Mouse (Mus musculus) left cerebral cortex, adult 2 months (tissue): ENCODE measurements at regions not wholly inside any gene's neighbourhood (a gene's known extent, or its start where the extent isn't known, plus 50 kb on each side); places are given as distances from the start of the nearest gene placed in this dataset.

ENCODE experiments used
- DNase-seq, 2 experiments: peaks; one replicate each; pipeline ENCODE4 v3.0.0; 2021 to 2022; ENCODE audit warnings: low spot score in 2 of 2, mixed read lengths in 1 of 2; ENCODE audit errors: extremely low spot score in 1 of 2
- H3K27ac ChIP-seq: fragments of 200-600 bp; 2 replicates; pipeline ENCODE4 v1.8.1; 2022
- H3K4me3 ChIP-seq: fragments of 200-600 bp; 2 replicates; pipeline ENCODE4 v1.8.1; 2022
- CTCF ChIP-seq: fragments of 200-600 bp; IDR thresholded peaks from 2 replicates; pipeline ENCODE4 v1.8.1; 2022; ENCODE audit warnings: antibody characterized with exemption, mild to moderate bottlenecking, moderate library complexity
- intact Hi-C: fragments of 180-260 bp; cut with DNase I; formaldehyde crosslinking; loops from one replicate; pipeline ENCODE4 v1.15.1; 2025

- intact Hi-C loops = no loop called here
- Histone ChIP-seq H3K4me3 (no peak overlapping the region), H3K27ac (no peak overlapping the region)
- TF ChIP-seq CTCF = no peak
- no peak for DNase-seq
Observed at GRCm38 (mm10) chr17:44422865-44423264, 234.5 kb downstream of the Clic5 start.

DNA sequence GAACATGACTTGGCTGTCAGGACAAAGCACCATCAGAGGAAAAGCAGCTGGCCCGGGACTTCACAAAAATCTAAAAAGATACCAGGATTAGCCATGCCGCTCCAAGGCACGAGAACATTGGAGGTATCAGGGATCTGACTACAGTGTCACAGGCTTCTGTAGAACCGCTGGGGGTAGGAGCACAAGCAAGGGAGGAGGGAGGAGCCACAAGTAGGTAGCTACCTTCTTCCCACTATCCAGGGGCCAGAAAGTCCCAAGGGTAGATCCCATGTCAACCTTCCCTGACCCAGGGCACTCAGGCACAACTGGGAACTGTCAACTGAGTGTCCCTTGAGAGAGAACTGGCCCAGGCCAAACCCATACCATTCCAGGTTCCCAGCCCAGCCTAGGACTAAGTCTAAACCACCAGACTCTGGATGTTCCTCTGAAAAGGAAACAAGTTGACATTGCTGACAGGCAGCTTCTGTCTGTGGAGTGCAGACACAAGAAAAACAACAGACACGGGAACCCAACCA lies 235.1 kb downstream of the Clic5 start:
- no peak overlapping the region for H3K27ac ChIP-seq
- intact Hi-C loops = no loop called here
- DNase-seq = no peak
- TF ChIP-seq CTCF = no peak
- no peak overlapping the region for H3K4me3 ChIP-seq

GRCm38 (mm10) chr17:44432524-44433295 lies 244.3 kb downstream of the Clic5 start:
- Histone ChIP-seq H3K4me3 (no peak overlapping the region), H3K27ac (no peak overlapping the region)
- DNase-seq = no peak
- intact Hi-C loops = no loop called here
- no peak for TF ChIP-seq CTCF

- H3K4me3 ChIP-seq = no peak overlapping the region
- intact Hi-C loops = no loop called here
- no peak for TF ChIP-seq CTCF
- no peak for DNase-seq
- no peak overlapping the region for H3K27ac ChIP-seq
Observed at GRCm38 (mm10) chr17:44433296-44433653, 244.9 kb downstream of the Clic5 start.

DNA sequence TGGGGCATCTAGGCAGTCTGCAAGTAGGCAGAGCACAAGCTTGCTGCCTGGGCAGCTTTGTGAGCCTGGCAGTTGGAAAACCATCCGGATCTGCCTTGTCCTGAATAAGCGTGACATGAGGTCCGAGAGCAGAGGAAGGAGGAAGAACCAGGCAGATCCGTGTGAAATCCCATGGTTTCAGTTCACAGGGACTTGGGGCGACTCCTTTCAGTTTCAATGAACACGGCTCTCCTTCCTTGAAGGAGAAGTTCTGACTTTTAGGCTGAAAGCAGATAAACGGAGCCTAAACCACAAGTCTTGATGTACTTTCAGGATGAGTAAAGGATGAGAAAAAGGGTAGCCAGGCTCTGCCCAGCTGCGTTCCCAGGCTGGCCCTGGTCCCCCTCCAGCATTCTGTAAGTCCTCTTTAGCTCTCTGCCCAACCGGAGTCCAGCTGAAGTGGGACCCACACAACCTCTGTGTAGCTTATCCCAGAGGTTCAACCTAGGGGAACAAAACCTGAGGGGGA lies 248.2 kb downstream of the Clic5 start:
- DNase-seq = no peak
- TF ChIP-seq CTCF = no peak
- intact Hi-C loops = no loop called here
- Histone ChIP-seq H3K4me3 (no peak overlapping the region), H3K27ac (no peak overlapping the region)

- TF ChIP-seq CTCF = no peak
- no peak for DNase-seq
- intact Hi-C loops = no loop called here
- Histone ChIP-seq H3K4me3 (no peak overlapping the region), H3K27ac (no peak overlapping the region)
Observed at GRCm38 (mm10) chr17:44438526-44438925, 250.1 kb downstream of the Clic5 start.

GRCm38 (mm10) chr17:44443460-44443859 lies 255.1 kb downstream of the Clic5 start:
- no peak overlapping the region for H3K4me3 ChIP-seq
- H3K27ac ChIP-seq = no peak overlapping the region
- no peak for TF ChIP-seq CTCF
- intact Hi-C loops = no loop called here
- no peak for DNase-seq

DNA sequence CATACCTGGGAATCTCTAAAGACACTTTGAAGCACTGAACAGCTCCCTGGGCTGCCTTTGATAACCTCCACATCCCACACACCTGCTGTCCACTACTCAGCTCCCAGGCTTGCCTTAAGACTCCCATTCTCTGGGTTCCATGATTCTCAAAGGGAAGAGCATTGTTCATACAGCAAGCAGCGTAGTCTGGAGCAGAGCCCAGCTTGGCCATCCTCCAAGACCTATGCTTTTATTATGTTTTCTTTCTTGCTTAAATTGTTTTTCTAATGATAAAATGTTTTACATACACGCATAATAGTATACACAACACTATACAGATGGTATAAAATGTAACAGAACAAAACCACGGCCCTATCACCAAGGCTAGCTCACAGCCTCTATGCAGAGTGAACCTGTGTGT lies 257.0 kb downstream of the Clic5 start:
- TF ChIP-seq CTCF = no peak
- Histone ChIP-seq H3K4me3 (no peak overlapping the region), H3K27ac (no peak overlapping the region)
- no peak for DNase-seq
- intact Hi-C loops = no loop called here
